Mouse (Mus musculus) heart, postnatal 0 days (tissue): ENCODE results near the gene Trim69.

Experiments
- CTCF ChIP-seq: IDR thresholded peaks from 2 replicates; pipeline ENCODE4 v1.5.1; 2016; ENCODE audit warnings: antibody characterized with exemption, control low read depth, low read depth
- EP300 ChIP-seq: IDR thresholded peaks from 2 replicates; pipeline ENCODE4 v1.6.1; 2016; ENCODE audit warnings: antibody characterized with exemption, low read depth

DNA sequence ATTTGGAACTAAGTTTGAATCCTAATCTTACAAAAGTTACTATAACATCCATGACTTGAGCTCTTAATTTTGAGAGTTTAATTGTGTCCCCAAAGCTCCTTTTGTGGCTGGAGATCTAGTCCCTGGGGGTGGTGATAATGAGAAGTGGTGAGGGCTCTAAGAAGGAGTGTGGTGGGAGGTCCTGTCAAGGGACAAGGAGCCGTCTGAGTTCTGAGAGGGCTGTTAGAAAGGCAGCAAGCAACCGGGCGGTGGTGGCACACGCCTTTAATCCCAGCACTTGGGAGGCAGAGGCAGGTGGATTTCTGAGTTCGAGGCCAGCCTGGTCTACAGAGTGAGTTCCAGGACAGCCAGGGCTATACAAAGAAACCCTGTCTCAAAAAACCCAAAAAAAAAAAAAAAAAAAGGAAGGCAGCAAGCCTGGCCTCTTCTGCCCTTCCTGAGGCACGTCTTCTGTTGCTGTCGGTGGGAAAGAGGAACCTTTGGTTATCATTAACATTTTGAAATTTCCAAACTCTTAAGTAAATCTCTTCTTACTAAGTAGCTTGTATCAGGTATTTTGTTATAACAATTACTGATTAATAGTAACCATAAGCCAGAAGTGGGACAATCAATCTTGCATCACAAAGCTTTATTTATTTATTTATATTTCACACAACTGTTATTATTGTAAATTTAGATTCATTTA is 6.7 kb upstream of the Trim69 start:
- no peak for TF ChIP-seq CTCF
- TF ChIP-seq EP300, result no peak
